In genomic region chr5:123102376-123102775, GRCm38 (mm10) we compare ENCODE assay signal across 24 mouse cellular contexts. TPM values are rescaled to one million over a fixed set of nuclear protein-coding genes. Genes with fewer than 3 reads are reported as not detected.
A peak's percentile ranks its signal among the peaks of the same experiment; 100 is the strongest.
DNase-seq lines count a peak whose midpoint lies in the region; ATAC-seq and TF ChIP-seq lines count a peak whose summit lies in the region.
"Had no signal": no experiment of that assay in that cellular context is flagged by ENCODE, and none has a peak within 500 bp of the region (broad histone marks: within the 10 kb centered on the region; RNA-seq: fewer than 3 reads in every experiment).

No protein-coding gene starts in this region.

- 82% methylated on average over 7 of the region's 7 CpGs for WGBS in forebrain, embryonic 10.5 days
- 78% methylated on average over 7 of the region's 7 CpGs for WGBS in forebrain, embryonic 13.5 days
- 44% methylated on average over 7 of the region's 7 CpGs for WGBS in lung, embryonic 14.5 days

- H3K4me1 ChIP-seq in forebrain, embryonic 10.5 days = peaks cover 3% of the 10 kb centered on the region; the same call in 1 of the 2 replicates
- H3K4me1 ChIP-seq in forebrain, embryonic 13.5 days = no peaks in the 10 kb centered on the region
- no peaks in the 10 kb centered on the region for H3K4me1 ChIP-seq in lung, embryonic 14.5 days (ENCODE audit: insufficient read depth)

- no peak overlapping the region for H3K4me2 ChIP-seq in forebrain, embryonic 13.5 days
- H3K4me2 ChIP-seq in lung, embryonic 14.5 days = no peak overlapping the region
- H3K4me2 ChIP-seq: limb, embryonic 12.5 days; liver, embryonic 15.5 days had no signal

- no peak for ATAC-seq in forebrain, embryonic 13.5 days
- 0 out of 2 replicates have a peak, but pooled peaks have one; percentile 44 for ATAC-seq in lung, embryonic 14.5 days (ENCODE audit: insufficient read depth)
- ATAC-seq: hindbrain, embryonic 16.5 days had no signal

- no peaks in the 10 kb centered on the region for H3K27me3 ChIP-seq in forebrain, embryonic 10.5 days (ENCODE audit: poor library complexity, severe bottlenecking)
- no peaks in the 10 kb centered on the region for H3K27me3 ChIP-seq in forebrain, embryonic 13.5 days
- no peaks in the 10 kb centered on the region for H3K27me3 ChIP-seq in lung, embryonic 14.5 days (ENCODE audit: insufficient read depth, low read length)
- H3K27me3 ChIP-seq: limb, embryonic 12.5 days; liver, embryonic 15.5 days had no signal

- no peaks in the 10 kb centered on the region for H3K9me3 ChIP-seq in forebrain, embryonic 10.5 days
- H3K9me3 ChIP-seq in forebrain, embryonic 13.5 days (replicated peaks) = no peaks in the 10 kb centered on the region
- H3K9me3 ChIP-seq in lung, embryonic 14.5 days (ENCODE audit: low read depth, low read length) = no peaks in the 10 kb centered on the region
- H3K9me3 ChIP-seq: heart, embryonic 10.5 days; limb, embryonic 12.5 days; liver, embryonic 15.5 days had no signal

- H3K9ac ChIP-seq in forebrain, embryonic 13.5 days = no peak overlapping the region
- peak overlapping the region; percentile 20; the same call in 1 of the 2 replicates for H3K9ac ChIP-seq in lung, embryonic 14.5 days
- H3K9ac ChIP-seq: limb, embryonic 12.5 days; liver, embryonic 15.5 days had no signal

- DNase-seq in forebrain, embryonic 10.5 days (ENCODE audit: extremely low spot score, low spot score) = no peak
- DNase-seq in lung, embryonic 14.5 days = no peak
- DNase-seq in lung, postnatal 36 days = no peak
- DNase-seq in CD4-positive helper T cell, adult 2 months (ENCODE audit: low read depth, low spot score) = peak; percentile 18
- peak; percentile 42 for DNase-seq in induced T-regulatory cell, adult 2 months (ENCODE audit: low read depth)
- DNase-seq in lung, postnatal 14 days = no peak
- DNase-seq: adrenal gland, postnatal 36 days; B cell, adult 2 months; cerebellum, adult 9-10 months; gastrocnemius, postnatal 25 days; heart, postnatal 14 days; kidney, adult 18-20 months; kidney, postnatal 36 days; lung, postnatal 4 days; midbrain, embryonic 14.5 days; right cerebral cortex, adult 18-20 months; thymus, adult 18-20 months had no signal

- no peak for TF ChIP-seq CTCF in lung, embryonic 14.5 days (IDR thresholded peaks at IDR 0.05; ENCODE audit: low read depth)

- H3K36me3 ChIP-seq in forebrain, embryonic 10.5 days (replicated peaks) = 0 out of 2 replicates have a peak, but pooled peaks cover 6% of the 10 kb centered on the region
- 0 out of 2 replicates have a peak, but pooled peaks cover 4% of the 10 kb centered on the region for H3K36me3 ChIP-seq in forebrain, embryonic 13.5 days (ENCODE audit: poor library complexity, severe bottlenecking)
- no peaks in the 10 kb centered on the region for H3K36me3 ChIP-seq in lung, embryonic 14.5 days (ENCODE audit: insufficient read depth)

- H3K4me3 ChIP-seq in forebrain, embryonic 10.5 days = no peak overlapping the region
- H3K4me3 ChIP-seq in forebrain, embryonic 13.5 days = no peak overlapping the region
- H3K4me3 ChIP-seq in lung, embryonic 14.5 days (ENCODE audit: low read depth, low read length) = no peak overlapping the region
- H3K4me3 ChIP-seq: heart, embryonic 10.5 days; limb, embryonic 12.5 days; liver, embryonic 15.5 days had no signal

- peak overlapping the region; percentile 8; the same call in 1 of the 2 replicates for H3K27ac ChIP-seq in forebrain, embryonic 10.5 days
- H3K27ac ChIP-seq in forebrain, embryonic 13.5 days = no peak overlapping the region
- no peak overlapping the region for H3K27ac ChIP-seq in lung, embryonic 14.5 days (ENCODE audit: low read depth)
- H3K27ac ChIP-seq: heart, embryonic 10.5 days; limb, embryonic 12.5 days; liver, embryonic 15.5 days had no signal

RNA-seq across cellular contexts. Expression of gene Rhof, which starts 30.1 kb away (rescaled TPM):
- 1.2 and 1.5 TPM in 2 replicates for polyA plus RNA-seq in forebrain, embryonic 10.5 days (2016; fragmentation: Nextera tagmentation; extraction: Ambion mirVana)
- polyA plus RNA-seq in forebrain, embryonic 13.5 days (2015; fragmentation: Nextera tagmentation; extraction: Ambion mirVana) = 4.3 and 5.0 TPM in 2 replicates
- polyA plus RNA-seq in lung, embryonic 14.5 days (2014; fragmentation: Nextera tagmentation; extraction: Ambion mirVana) = 2.4 and 2.5 TPM in 2 replicates

RNA-seq across cellular contexts. Expression of gene Tmem120b, which starts 34.2 kb away (rescaled TPM):
- 8.3 and 10.4 TPM in 2 replicates for polyA plus RNA-seq in forebrain, embryonic 10.5 days (2016; fragmentation: Nextera tagmentation; extraction: Ambion mirVana)
- 10.9 and 11.0 TPM in 2 replicates for polyA plus RNA-seq in forebrain, embryonic 13.5 days (2015; fragmentation: Nextera tagmentation; extraction: Ambion mirVana)
- polyA plus RNA-seq in lung, embryonic 14.5 days (2014; fragmentation: Nextera tagmentation; extraction: Ambion mirVana) = 8.2 and 10.0 TPM in 2 replicates

RNA-seq across cellular contexts. Expression of gene Setd1b, which starts 39.6 kb away (rescaled TPM):
- polyA plus RNA-seq in forebrain, embryonic 10.5 days (2016; fragmentation: Nextera tagmentation; extraction: Ambion mirVana) = 7.6 and 8.1 TPM in 2 replicates
- 13.4 and 13.9 TPM in 2 replicates for polyA plus RNA-seq in forebrain, embryonic 13.5 days (2015; fragmentation: Nextera tagmentation; extraction: Ambion mirVana)
- 11.5 and 12.1 TPM in 2 replicates for polyA plus RNA-seq in lung, embryonic 14.5 days (2014; fragmentation: Nextera tagmentation; extraction: Ambion mirVana)

RNA-seq across cellular contexts. Expression of gene Morn3, which starts 55.6 kb away (rescaled TPM):
- 0.26 and 0.33 TPM in 2 replicates for polyA plus RNA-seq in forebrain, embryonic 10.5 days (2016; fragmentation: Nextera tagmentation; extraction: Ambion mirVana)
- polyA plus RNA-seq in forebrain, embryonic 13.5 days (2015; fragmentation: Nextera tagmentation; extraction: Ambion mirVana) = 0.79 and 1.1 TPM in 2 replicates
- 0.72 TPM in 1 of 2 replicates, not detected in the other for polyA plus RNA-seq in lung, embryonic 14.5 days (2014; fragmentation: Nextera tagmentation; extraction: Ambion mirVana)
- polyA plus RNA-seq: frontal cortex, adult 2 months; heart, embryonic 10.5 days; limb, embryonic 12.5 days; liver, embryonic 15.5 days; midbrain, embryonic 14.5 days; small intestine, adult 2 months had no signal

Comparison
In these comparisons a context has a peak if more than half of its experiments do, and no peak if none do; other contexts are left out.
1. DNase-seq: peak in CD4-positive helper T cell, adult 2 months (single experiment) and induced T-regulatory cell, adult 2 months (single experiment); none in forebrain, embryonic 10.5 days (single experiment), lung, embryonic 14.5 days (single experiment), lung, postnatal 36 days (single experiment) and lung, postnatal 14 days (single experiment).